Mouse (Mus musculus): ENCODE data around the gene Poc1a.

Gene Poc1a

GRCm38 (mm10) chr9:106265358-106266075, 15.3 kb upstream of the Poc1a start:
- no peak for ATAC-seq (ENCODE audit: low TSS enrichment)

GRCm38 (mm10) chr9:106266936-106267657, 13.8 kb upstream of the Poc1a start:
- no peak for ATAC-seq (ENCODE audit: low TSS enrichment)

- ATAC-seq (ENCODE audit: low TSS enrichment), result no peak
These were observed 12.4 kb upstream of the Poc1a start for GRCm38 (mm10) chr9:106268421-106268820.

GRCm38 (mm10) chr9:106269076-106269788, 11.6 kb upstream of the Poc1a start:
- 0 out of 2 replicates have a peak, but pooled peaks have one; percentile 28 for ATAC-seq (ENCODE audit: low TSS enrichment)

- peak; percentile 93 for ATAC-seq (ENCODE audit: low TSS enrichment)
These were observed 11.0 kb upstream of the Poc1a start for GRCm38 (mm10) chr9:106269879-106270278.

- ATAC-seq (ENCODE audit: low TSS enrichment), result no peak
These were observed 10.2 kb upstream of the Poc1a start for GRCm38 (mm10) chr9:106270656-106271055.

- ATAC-seq (ENCODE audit: low TSS enrichment), result no peak
These were observed 8.6 kb upstream of the Poc1a start for GRCm38 (mm10) chr9:106272288-106272687.

- ATAC-seq (ENCODE audit: low TSS enrichment), result no peak
These were observed 7.6 kb upstream of the Poc1a start for GRCm38 (mm10) chr9:106273276-106273675.

GRCm38 (mm10) chr9:106273791-106274190, 7.1 kb upstream of the Poc1a start:
- ATAC-seq (ENCODE audit: low TSS enrichment), result no peak

- no peak for ATAC-seq (ENCODE audit: low TSS enrichment)
These were observed 6.1 kb upstream of the Poc1a start for GRCm38 (mm10) chr9:106274652-106275180.

- ATAC-seq (ENCODE audit: low TSS enrichment), result no peak
These were observed 5.1 kb upstream of the Poc1a start for GRCm38 (mm10) chr9:106275806-106276205.

GRCm38 (mm10) chr9:106280386-106280785, 475 bp upstream of the Poc1a start:
- peak; percentile 10 for ATAC-seq (ENCODE audit: low TSS enrichment)

- ATAC-seq (ENCODE audit: low TSS enrichment), result no peak
These were observed 1.2 kb downstream of the Poc1a start for GRCm38 (mm10) chr9:106282024-106282423.

GRCm38 (mm10) chr9:106287165-106287564, 6.3 kb downstream of the Poc1a start:
- no peak for ATAC-seq (ENCODE audit: low TSS enrichment)

GRCm38 (mm10) chr9:106288864-106289263, 8.0 kb downstream of the Poc1a start:
- peak; percentile 59 for ATAC-seq (ENCODE audit: low TSS enrichment)

- ATAC-seq (ENCODE audit: low TSS enrichment), result no peak
These were observed 9.0 kb downstream of the Poc1a start for GRCm38 (mm10) chr9:106289841-106290240.

- ATAC-seq (ENCODE audit: low TSS enrichment), result peak; percentile 62
These were observed 9.8 kb downstream of the Poc1a start for GRCm38 (mm10) chr9:106290636-106291122.

- peak; percentile 50 for ATAC-seq (ENCODE audit: low TSS enrichment)
These were observed 12.8 kb downstream of the Poc1a start for GRCm38 (mm10) chr9:106293569-106294156.

- ATAC-seq (ENCODE audit: low TSS enrichment), result no peak
These were observed 15.8 kb downstream of the Poc1a start for GRCm38 (mm10) chr9:106296637-106297174.

GRCm38 (mm10) chr9:106300176-106300803, 19.4 kb downstream of the Poc1a start:
- peak; percentile 73 for ATAC-seq (ENCODE audit: low TSS enrichment)

GRCm38 (mm10) chr9:106300949-106301348, 20.1 kb downstream of the Poc1a start:
- ATAC-seq (ENCODE audit: low TSS enrichment), result no peak

All from frontal cortex, adult (tissue).